Mouse (Mus musculus) forebrain, postnatal 0 days (tissue): ENCODE measurements around the gene Cngb1. TPM values are rescaled to one million over a fixed set of nuclear protein-coding genes. Genes with fewer than 3 reads are reported as not detected.
A peak's percentile ranks its signal among the peaks of the same experiment; 100 is the strongest.

Experiments used
- ATAC-seq: fragments of 200-750 bp; cut with Nextera tagmentation; 2 replicates; pipeline ENCODE4 v1.8.0; 2017; ENCODE audit warnings: mild to moderate bottlenecking, moderate library complexity
- DNase-seq: peaks from one replicate; pipeline ENCODE4 v3.0.0-alpha.2; 2015
- H3K27ac ChIP-seq: fragments of 300-500 bp; sonication (generic); 2 replicates; pipeline ENCODE4 v1.5.1; 2014; ENCODE audit warnings: low read depth, mild to moderate bottlenecking, antibody characterized with exemption, low read length, moderate library complexity, mixed read lengths
- H3K27me3 ChIP-seq: fragments of 300-500 bp; sonication (generic); 2 replicates; pipeline ENCODE4 v1.6.1; 2014; ENCODE audit warnings: mild to moderate bottlenecking, low read length, mixed read lengths; ENCODE audit not compliant: insufficient read depth
- H3K36me3 ChIP-seq: fragments of 300-500 bp; sonication (generic); 2 replicates; pipeline ENCODE4 v1.6.1; 2014; ENCODE audit warnings: mild to moderate bottlenecking, moderate library complexity; ENCODE audit not compliant: insufficient read depth
- H3K4me1 ChIP-seq: fragments of 300-500 bp; sonication (generic); 2 replicates; pipeline ENCODE4 v1.6.1; 2014; ENCODE audit warnings: antibody characterized with exemption; ENCODE audit not compliant: insufficient read depth
- H3K4me2 ChIP-seq: fragments of 300-500 bp; sonication (generic); 2 replicates; pipeline ENCODE4 v1.6.1; 2014; ENCODE audit warnings: low read depth, mild to moderate bottlenecking, moderate library complexity
- H3K4me3 ChIP-seq: fragments of 300-500 bp; sonication (generic); 2 replicates; pipeline ENCODE4 v1.5.1; 2014; ENCODE audit warnings: low read depth, low read length, mixed read lengths
- H3K9ac ChIP-seq: fragments of 300-500 bp; sonication (generic); 2 replicates; pipeline ENCODE4 v1.6.1; 2014; ENCODE audit warnings: mild to moderate bottlenecking
- H3K9me3 ChIP-seq: fragments of 300-500 bp; sonication (generic); 2 replicates; pipeline ENCODE4 v1.6.1; 2016; ENCODE audit warnings: low read length
- CTCF ChIP-seq: sonication (generic); IDR thresholded peaks from 2 replicates; pipeline ENCODE4 v1.5.1; 2016; ENCODE audit warnings: antibody characterized with exemption, control low read depth, low read depth
- WGBS: fragments of 180-500 bp; shearing (Covaris S2); extraction: QIAGEN DNeasy Blood & Tissue Kit; methylation state at CpG from one replicate; pipeline ENCODE4 v1.1.7; 2014; 5-methylcytosine and 5-hydroxymethylcytosine counted together
- polyA plus RNA-seq: library from polyadenylated mRNA; unstranded; fragments of >200 nt; fragmentation: Nextera tagmentation; extraction: Ambion mirVana; gene quantifications from 2 replicates; pipeline ENCODE4 v1.2.1, GENCODE M21; 2015
- total RNA-seq: library from RNA; depleted of rRNA; stranded (reverse); fragments of >200 nt; gene quantifications from 2 replicates; pipeline ENCODE4 v1.2.3, GENCODE M21; 2014

Gene Cngb1
- total and polyA plus RNA-seq, 2 experiments from 2014 or later, result 0.33 to 1.2 TPM

GRCm38 (mm10) chr8:95227151-95227468 lies 79.3 kb downstream of the Cngb1 start:
- H3K4me3 ChIP-seq, result no peak overlapping the region
- no peak overlapping the region for H3K27ac ChIP-seq
- H3K9ac ChIP-seq, result no peak overlapping the region
- H3K4me2 ChIP-seq, result no peak overlapping the region
- WGBS, result 42% methylated on average over 2 of the region's 2 CpGs
- H3K36me3 ChIP-seq, result no peaks in the 10 kb centered on the region
- ATAC-seq, result no peak
- DNase-seq, result no peak
- TF ChIP-seq CTCF, result no peak
- H3K9me3 ChIP-seq, result no peaks in the 10 kb centered on the region
- H3K27me3 ChIP-seq, result no peaks in the 10 kb centered on the region
- H3K4me1 ChIP-seq, result no peaks in the 10 kb centered on the region

DNA sequence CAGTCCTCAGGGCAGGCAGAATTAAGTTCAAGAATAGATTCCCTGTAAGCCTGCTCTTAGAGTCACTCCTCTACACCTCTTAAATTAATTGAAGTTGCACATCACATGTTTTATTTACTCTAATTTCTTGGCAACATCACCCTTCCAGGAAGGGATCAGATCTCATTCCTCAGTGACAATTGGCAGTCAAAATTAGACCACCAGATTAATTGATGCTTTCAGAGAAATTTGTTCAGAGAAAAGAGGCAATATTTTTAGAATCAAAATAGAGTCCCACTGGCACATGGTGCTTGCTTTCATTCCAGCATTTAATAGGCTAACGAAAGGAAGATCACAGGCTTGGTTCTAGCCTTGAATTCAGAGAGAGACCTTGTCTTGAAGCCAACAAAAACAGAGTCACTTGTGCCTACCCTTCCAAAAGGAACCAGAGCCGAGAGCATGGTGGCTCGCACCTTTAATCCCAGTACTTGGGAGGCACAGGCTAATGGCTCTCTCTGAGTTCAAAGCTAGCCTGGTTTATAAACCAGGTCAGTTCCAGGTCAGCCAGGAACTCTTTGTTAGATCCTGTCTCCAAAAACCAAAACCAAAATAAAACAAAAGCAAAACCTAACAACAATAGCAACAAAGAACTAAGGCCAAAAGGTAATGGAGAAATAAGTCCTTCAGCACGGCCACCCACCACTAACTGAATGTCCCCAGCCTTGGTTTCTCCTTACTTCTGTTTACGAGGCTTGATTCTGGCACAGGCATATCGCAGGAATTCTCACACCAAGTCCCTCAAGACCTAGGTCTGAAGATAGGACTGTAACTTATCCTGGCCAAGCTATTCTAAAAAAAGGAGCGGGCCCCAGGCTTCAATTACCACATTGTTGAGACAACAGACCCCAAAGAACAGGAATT lies 79.9 kb downstream of the Cngb1 start:
- WGBS, result 54% methylated on average over 7 of the region's 7 CpGs
- Histone ChIP-seq H3K4me1 (no peaks in the 10 kb centered on the region), H3K27ac (no peak overlapping the region), H3K4me2 (no peak overlapping the region), H3K9ac (no peak overlapping the region), H3K9me3 (no peaks in the 10 kb centered on the region), H3K36me3 (no peaks in the 10 kb centered on the region), H3K27me3 (no peaks in the 10 kb centered on the region), H3K4me3 (no peak overlapping the region)
- ATAC-seq, result no peak
- TF ChIP-seq CTCF, result no peak
- no peak for DNase-seq

DNA sequence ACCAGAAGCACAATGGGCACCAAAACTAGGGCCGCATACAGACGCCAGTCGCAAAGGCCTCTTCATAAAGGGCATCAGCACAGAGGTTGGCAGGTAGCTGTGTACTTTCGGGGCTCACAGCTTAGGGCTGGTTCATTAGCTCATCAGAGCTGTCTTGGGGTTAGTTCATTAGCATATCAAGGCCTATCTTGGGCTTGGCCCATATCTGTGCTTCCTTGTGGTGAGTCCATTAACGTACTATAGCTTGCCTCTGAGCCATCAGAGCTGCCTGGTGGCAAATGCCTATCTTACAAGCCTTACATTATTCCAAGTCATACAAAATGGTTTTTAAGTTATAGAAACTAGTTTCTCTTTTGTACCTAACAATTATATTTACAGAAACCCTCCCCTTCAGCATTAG lies 82.4 kb downstream of the Cngb1 start:
- WGBS, result 78% methylated on average over 5 of the region's 5 CpGs
- no peak overlapping the region for H3K4me3 ChIP-seq
- H3K9ac ChIP-seq, result no peak overlapping the region
- TF ChIP-seq CTCF, result no peak
- H3K27ac ChIP-seq, result no peak overlapping the region
- H3K9me3 ChIP-seq, result no peaks in the 10 kb centered on the region
- no peak overlapping the region for H3K4me2 ChIP-seq
- no peaks in the 10 kb centered on the region for H3K27me3 ChIP-seq
- no peak for ATAC-seq
- no peak for DNase-seq
- no peaks in the 10 kb centered on the region for H3K4me1 ChIP-seq
- H3K36me3 ChIP-seq, result no peaks in the 10 kb centered on the region

DNA sequence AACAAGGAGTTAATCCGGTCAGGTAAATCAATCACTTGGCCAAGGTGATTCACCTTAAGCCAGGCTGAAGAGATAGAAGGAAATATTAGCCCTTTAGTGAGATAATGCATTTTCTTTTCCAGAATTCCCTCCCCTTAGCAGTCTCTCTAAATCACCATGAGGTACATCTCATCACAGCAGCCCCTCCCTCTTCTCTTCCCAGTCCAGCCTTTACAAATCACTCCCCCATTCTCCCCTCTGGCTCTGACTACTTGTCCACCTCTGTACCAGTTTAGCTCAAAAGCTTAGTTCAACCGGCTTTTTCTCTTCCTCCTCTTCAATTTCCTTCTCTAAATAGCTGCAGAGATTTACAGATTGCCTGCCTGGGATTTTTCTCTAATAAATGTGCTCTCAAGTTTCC lies 85.3 kb downstream of the Cngb1 start:
- TF ChIP-seq CTCF, result no peak
- Histone ChIP-seq H3K4me2 (no peak overlapping the region), H3K9me3 (no peaks in the 10 kb centered on the region), H3K27ac (no peak overlapping the region), H3K4me3 (no peak overlapping the region), H3K36me3 (no peaks in the 10 kb centered on the region), H3K9ac (0 out of 2 replicates have a peak overlapping the region, but pooled peaks have one; percentile 0), H3K4me1 (no peaks in the 10 kb centered on the region), H3K27me3 (no peaks in the 10 kb centered on the region)
- DNase-seq (no peak), ATAC-seq (no peak)
- WGBS, result 60% methylated on average over 2 of the region's 2 CpGs

DNA sequence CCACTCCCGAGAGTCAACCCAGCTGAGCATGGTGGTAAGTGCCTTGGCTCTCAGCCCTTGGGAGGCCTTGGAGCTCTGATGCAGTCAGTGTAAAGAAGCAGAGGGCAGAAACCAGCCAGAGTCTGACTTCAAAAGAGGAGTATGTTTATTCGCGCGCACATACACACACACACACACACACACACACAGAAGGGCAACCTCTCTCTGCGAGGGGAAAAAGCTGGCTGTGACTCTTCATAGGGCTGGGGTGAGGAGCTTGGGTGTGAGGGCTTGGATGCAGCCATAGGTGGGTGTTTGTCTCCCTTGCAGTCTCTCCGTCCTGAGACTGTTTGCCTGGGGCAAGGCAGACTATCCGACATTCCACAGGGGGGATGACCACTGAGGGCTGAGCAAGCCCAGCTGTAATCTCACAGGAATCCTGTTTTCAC lies 85.8 kb downstream of the Cngb1 start:
- H3K4me3 ChIP-seq, result no peak overlapping the region
- ATAC-seq, result no peak
- H3K4me1 ChIP-seq, result no peaks in the 10 kb centered on the region
- no peak for DNase-seq
- no peaks in the 10 kb centered on the region for H3K27me3 ChIP-seq
- H3K27ac ChIP-seq, result no peak overlapping the region
- H3K9me3 ChIP-seq, result no peaks in the 10 kb centered on the region
- 0 out of 2 replicates have a peak overlapping the region, but pooled peaks have one; percentile 0 for H3K9ac ChIP-seq
- WGBS, result 66% methylated on average over 7 of the region's 7 CpGs
- no peak overlapping the region for H3K4me2 ChIP-seq
- no peak for TF ChIP-seq CTCF
- no peaks in the 10 kb centered on the region for H3K36me3 ChIP-seq

- Histone ChIP-seq H3K4me1 (no peaks in the 10 kb centered on the region), H3K4me2 (no peak overlapping the region), H3K4me3 (no peak overlapping the region), H3K27me3 (no peaks in the 10 kb centered on the region), H3K27ac (no peak overlapping the region), H3K9me3 (no peaks in the 10 kb centered on the region), H3K9ac (no peak overlapping the region), H3K36me3 (no peaks in the 10 kb centered on the region)
- ATAC-seq (no peak), DNase-seq (no peak)
- 84% methylated on average over 8 of the region's 8 CpGs for WGBS
- no peak for TF ChIP-seq CTCF
These were observed 86.8 kb downstream of the Cngb1 start for GRCm38 (mm10) chr8:95219623-95220022.

DNA sequence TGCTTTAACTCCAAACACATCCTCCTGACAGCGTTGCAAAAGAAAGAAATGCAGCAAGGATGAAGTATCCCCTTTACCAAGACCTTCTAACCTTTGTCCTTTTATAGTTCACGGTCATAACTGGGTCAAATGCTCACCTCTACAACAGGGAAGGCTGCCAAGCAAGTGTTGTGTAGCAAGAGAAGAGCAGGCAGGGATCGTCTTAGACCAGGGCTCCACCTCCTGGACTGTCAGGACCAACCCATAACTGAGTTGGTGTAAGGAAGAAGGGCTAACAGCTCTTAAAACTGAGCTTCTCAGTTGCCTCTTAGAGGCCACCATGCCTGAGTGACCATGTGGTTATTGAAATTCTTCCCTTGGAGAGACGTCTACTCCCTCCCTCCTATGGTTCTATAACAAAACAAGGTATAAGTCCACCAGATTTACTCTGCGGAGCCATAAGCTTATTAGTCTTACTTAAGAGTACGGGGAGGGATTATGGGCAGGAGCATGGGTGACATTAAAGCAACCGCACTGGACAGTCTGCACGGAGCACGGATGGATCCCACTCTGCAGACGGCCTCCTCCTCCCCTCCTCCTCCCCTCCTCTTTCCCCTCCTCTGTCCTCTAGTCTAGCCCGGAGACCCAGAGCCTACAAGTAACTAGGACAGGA lies 90.5 kb downstream of the Cngb1 start:
- H3K4me2 ChIP-seq, result no peak overlapping the region
- 0 out of 2 replicates have a peak, but pooled peaks have one; percentile 2 for TF ChIP-seq CTCF
- 68% methylated on average over 11 of the region's 11 CpGs for WGBS
- ATAC-seq, result no peak
- no peak for DNase-seq
- no peak overlapping the region for H3K9ac ChIP-seq
- no peaks in the 10 kb centered on the region for H3K36me3 ChIP-seq
- H3K4me3 ChIP-seq, result no peak overlapping the region
- H3K27ac ChIP-seq, result no peak overlapping the region
- no peaks in the 10 kb centered on the region for H3K4me1 ChIP-seq
- H3K9me3 ChIP-seq, result no peaks in the 10 kb centered on the region
- no peaks in the 10 kb centered on the region for H3K27me3 ChIP-seq
